Mouse (Mus musculus): ENCODE results near the gene Bud23. TPM values are rescaled to one million over a fixed set of nuclear protein-coding genes. Genes with fewer than 3 reads are reported as not detected.
A peak's percentile ranks its signal among the peaks of the same experiment; 100 is the strongest.

The Bud23 gene
- polyA plus RNA-seq, 1 experiment from 2014 or later: 118 TPM

DNA sequence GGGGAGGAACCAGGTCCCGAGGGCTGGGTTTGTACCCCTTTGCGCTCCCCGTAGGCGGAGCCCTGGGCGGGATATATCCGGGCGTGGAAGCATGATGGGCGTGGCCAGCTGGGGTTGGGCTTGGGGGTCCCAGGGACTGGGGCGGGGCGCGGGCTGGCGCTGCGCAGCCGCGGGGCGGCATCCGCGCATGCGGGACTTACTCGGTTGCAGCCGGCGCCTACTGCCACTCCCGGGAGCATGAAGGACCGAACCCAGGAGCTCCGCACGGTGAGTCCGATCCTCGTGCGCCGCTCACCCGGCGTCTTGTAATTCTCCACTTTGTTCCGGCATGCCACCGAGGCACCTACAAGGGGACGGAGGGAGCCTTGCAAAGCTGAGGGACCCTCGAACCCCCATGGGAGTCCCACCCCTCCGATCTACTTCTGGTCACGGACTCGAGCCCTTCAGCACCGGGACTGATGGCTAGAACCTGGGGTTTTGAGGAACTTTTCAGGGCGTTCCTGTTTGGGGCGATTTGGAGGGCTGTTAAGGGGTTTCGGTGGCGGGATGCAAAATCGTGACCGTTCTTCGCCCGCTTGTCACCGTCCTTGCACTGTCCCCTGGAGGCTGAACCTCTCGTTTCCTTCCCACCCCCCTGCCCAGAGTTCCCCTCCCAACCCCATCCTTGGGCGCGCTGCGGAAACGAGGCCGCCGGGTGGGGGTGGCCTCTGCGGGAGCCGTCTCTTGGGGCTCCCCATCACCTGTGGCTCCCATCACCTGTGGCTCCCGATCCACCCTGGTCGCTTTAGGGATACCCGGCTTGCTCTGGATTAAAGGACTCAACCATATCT, 41.2 kb downstream of the Bud23 start, which contains the start of gene Stx1a:
Gene Stx1a, plus strand, starts transcription at position 139 of the 830 bp plus-strand sequence.
- Histone ChIP-seq H3K4me3 (ENCODE audit: low read depth, low read length) (peak within 1 kb of the TSS; percentile 73), H3K27ac (ENCODE audit: low read depth, low read length) (no peak within 1 kb of the TSS), H3K27me3 (ENCODE audit: control insufficient read depth, insufficient read depth, low read length) (no peaks in the 10 kb centered on the region), H3K9me3 (ENCODE audit: control insufficient read depth, low read length) (no peaks in the 10 kb centered on the region), H3K9ac (ENCODE audit: low read depth, low read length) (peak within 1 kb of the TSS; percentile 75), H3K4me1 (replicated peaks; ENCODE audit: control insufficient read depth, insufficient read depth, low read length) (no peaks in the 10 kb centered on the region; the same call in 1 of the 2 replicates), H3K36me3 (ENCODE audit: control insufficient read depth, insufficient read depth, low read length) (no peaks in the 10 kb centered on the region), H3K4me2 (replicated peaks; ENCODE audit: low read depth, low read length) (peak within 1 kb of the TSS; percentile 85)
- DNase-seq (ENCODE audit: low spot score) (peak; percentile 94), ATAC-seq (ENCODE audit: low FRiP score) (peak; percentile 93)
- WGBS: under 1% methylated on average over 58 of the region's 61 CpGs

DNA sequence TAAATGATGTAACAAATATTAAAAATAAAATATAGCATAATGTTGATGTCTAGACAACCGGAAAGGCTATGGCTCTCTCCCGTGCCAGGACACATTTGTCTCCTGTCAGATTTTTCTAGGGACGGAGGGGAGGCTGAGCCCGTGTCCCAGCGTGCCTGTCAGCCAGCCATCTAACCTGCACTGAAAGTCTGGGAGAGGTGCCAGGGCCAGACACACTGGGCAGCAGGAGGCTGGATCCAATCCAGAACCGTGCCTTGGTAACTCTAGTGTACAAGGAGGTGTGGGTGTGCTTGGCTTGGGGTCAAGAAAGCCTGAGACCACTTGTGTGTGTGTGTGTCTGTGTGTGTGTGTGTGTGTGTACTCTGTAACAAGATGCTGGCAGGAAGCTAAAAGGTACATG, 42.9 kb downstream of the Bud23 start:
- Histone ChIP-seq H3K9ac (ENCODE audit: low read depth, low read length) (no peak overlapping the region), H3K9me3 (ENCODE audit: control insufficient read depth, low read length) (no peaks in the 10 kb centered on the region), H3K4me1 (replicated peaks; ENCODE audit: control insufficient read depth, insufficient read depth, low read length) (no peaks in the 10 kb centered on the region; the same call in 1 of the 2 replicates), H3K27ac (ENCODE audit: low read depth, low read length) (no peak overlapping the region), H3K4me2 (replicated peaks; ENCODE audit: low read depth, low read length) (no peak overlapping the region), H3K36me3 (ENCODE audit: control insufficient read depth, insufficient read depth, low read length) (no peaks in the 10 kb centered on the region), H3K4me3 (ENCODE audit: low read depth, low read length) (no peak overlapping the region), H3K27me3 (ENCODE audit: control insufficient read depth, insufficient read depth, low read length) (no peaks in the 10 kb centered on the region)
- ATAC-seq (ENCODE audit: low FRiP score) (no peak), DNase-seq (ENCODE audit: low spot score) (no peak)
- WGBS: 80% methylated on average over 6 of the region's 6 CpGs

DNA sequence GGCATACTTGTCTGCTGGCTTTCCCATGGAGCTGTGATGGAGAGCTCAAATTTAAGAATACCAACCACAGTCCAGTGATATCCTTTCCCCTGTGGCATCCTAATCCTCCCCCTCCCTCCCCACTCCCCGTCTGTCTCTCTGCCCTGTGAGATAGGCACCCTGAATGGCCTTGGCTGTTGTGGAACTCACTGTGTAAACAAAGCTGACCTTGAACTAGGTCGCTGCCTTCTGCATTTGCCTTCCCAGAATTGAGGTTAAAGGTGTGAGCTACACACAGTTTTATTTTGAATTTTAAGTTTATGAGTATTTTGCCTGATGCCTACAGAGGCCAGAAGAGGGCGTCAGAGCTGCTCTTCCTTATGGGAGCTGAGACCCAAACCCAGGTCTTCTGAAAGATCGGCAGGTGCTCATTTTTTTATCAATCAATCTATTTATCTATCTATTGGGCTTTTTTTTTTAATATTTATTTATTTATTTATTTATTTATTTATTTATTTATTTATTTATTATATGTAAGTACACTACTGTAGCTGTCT, 48.5 kb downstream of the Bud23 start:
- Histone ChIP-seq H3K9ac (ENCODE audit: low read depth, low read length) (no peak overlapping the region), H3K4me2 (replicated peaks; ENCODE audit: low read depth, low read length) (no peak overlapping the region), H3K4me1 (replicated peaks; ENCODE audit: control insufficient read depth, insufficient read depth, low read length) (peaks cover 6% of the 10 kb centered on the region; the same call in 1 of the 2 replicates), H3K27me3 (ENCODE audit: control insufficient read depth, insufficient read depth, low read length) (no peaks in the 10 kb centered on the region), H3K27ac (ENCODE audit: low read depth, low read length) (no peak overlapping the region), H3K4me3 (ENCODE audit: low read depth, low read length) (no peak overlapping the region), H3K9me3 (ENCODE audit: control insufficient read depth, low read length) (no peaks in the 10 kb centered on the region), H3K36me3 (ENCODE audit: control insufficient read depth, insufficient read depth, low read length) (no peaks in the 10 kb centered on the region)
- ATAC-seq (ENCODE audit: low FRiP score): no peak
- no peak for DNase-seq (ENCODE audit: low spot score)
- 71% methylated on average over 4 of the region's 4 CpGs for WGBS

DNA sequence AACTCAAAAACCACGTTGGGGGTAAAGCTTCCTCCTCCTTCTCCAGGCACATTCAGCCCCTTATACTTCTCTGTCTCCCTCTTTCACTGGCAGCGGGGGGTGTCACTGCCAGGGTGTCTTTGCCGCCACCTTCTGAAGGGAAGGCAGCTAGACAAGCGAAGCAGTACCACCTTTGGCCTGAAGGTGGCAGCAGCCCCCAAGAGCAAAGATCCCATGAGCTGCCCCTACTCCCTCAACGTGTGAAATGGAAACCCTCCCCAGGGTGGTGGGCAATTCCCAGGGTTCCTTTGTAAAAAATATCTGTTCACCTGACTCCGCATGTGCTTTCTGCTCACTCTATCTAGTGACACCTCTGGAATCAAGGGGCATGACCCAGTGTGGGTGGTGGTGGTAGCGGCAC, 49.3 kb downstream of the Bud23 start:
- Histone ChIP-seq H3K36me3 (ENCODE audit: control insufficient read depth, insufficient read depth, low read length) (no peaks in the 10 kb centered on the region), H3K9me3 (ENCODE audit: control insufficient read depth, low read length) (no peaks in the 10 kb centered on the region), H3K9ac (ENCODE audit: low read depth, low read length) (no peak overlapping the region), H3K27me3 (ENCODE audit: control insufficient read depth, insufficient read depth, low read length) (no peaks in the 10 kb centered on the region), H3K4me3 (ENCODE audit: low read depth, low read length) (no peak overlapping the region), H3K27ac (ENCODE audit: low read depth, low read length) (no peak overlapping the region), H3K4me1 (replicated peaks; ENCODE audit: control insufficient read depth, insufficient read depth, low read length) (peaks cover 6% of the 10 kb centered on the region; the same call in 1 of the 2 replicates), H3K4me2 (replicated peaks; ENCODE audit: low read depth, low read length) (no peak overlapping the region)
- DNase-seq (ENCODE audit: low spot score) (peak; percentile 89), ATAC-seq (ENCODE audit: low FRiP score) (no peak)
- WGBS: 15% methylated on average over 6 of the region's 7 CpGs

DNA sequence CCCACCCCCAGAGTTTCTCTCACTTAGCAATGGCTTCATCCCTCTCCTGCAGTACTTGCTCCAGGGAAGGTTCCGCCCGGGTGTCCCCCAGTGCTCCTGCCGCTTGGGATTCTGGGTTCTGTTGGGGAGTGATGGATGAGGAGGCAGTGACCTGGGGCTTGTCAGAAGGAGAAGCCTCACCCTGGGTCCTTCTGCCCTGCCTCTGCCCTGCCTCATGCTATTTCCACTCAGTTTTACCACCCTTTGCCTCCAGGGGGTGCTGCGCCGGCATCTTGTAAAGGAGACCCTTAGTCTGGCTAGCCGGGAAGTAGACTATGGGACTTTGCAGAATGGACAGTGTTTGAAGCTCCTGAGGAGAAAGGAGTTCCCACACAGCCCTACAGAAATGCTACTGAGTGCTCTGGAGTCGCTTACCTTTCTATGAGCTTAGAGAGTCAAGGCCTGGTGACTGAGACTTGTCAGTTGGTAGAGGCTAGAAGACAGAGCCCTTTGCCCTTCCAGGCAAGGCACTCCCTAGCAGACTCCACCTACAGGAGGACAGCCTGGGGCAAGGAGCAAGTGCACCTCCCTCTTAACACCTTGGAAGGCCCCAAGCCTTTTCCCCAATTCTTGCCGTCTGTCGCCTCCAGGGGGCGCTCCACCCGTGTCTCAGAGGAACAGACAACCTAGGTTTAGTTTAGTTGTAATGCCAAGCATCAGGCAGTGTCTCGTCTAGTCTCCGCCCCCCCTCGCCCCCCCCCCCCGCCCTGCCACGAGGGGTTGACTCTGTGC, 51.9 kb downstream of the Bud23 start:
- Histone ChIP-seq H3K27me3 (ENCODE audit: control insufficient read depth, insufficient read depth, low read length) (no peaks in the 10 kb centered on the region), H3K9me3 (ENCODE audit: control insufficient read depth, low read length) (no peaks in the 10 kb centered on the region), H3K4me2 (replicated peaks; ENCODE audit: low read depth, low read length) (peak overlapping the region; percentile 2; the same call in 1 of the 2 replicates), H3K4me1 (replicated peaks; ENCODE audit: control insufficient read depth, insufficient read depth, low read length) (peaks cover 6% of the 10 kb centered on the region; the same call in 1 of the 2 replicates), H3K36me3 (ENCODE audit: control insufficient read depth, insufficient read depth, low read length) (no peaks in the 10 kb centered on the region), H3K9ac (ENCODE audit: low read depth, low read length) (no peak overlapping the region), H3K27ac (ENCODE audit: low read depth, low read length) (no peak overlapping the region), H3K4me3 (ENCODE audit: low read depth, low read length) (0 out of 2 replicates have a peak overlapping the region, but pooled peaks have one; percentile 10)
- WGBS: 3% methylated on average over 12 of the region's 16 CpGs
- ATAC-seq (ENCODE audit: low FRiP score) (no peak), DNase-seq (ENCODE audit: low spot score) (peak; percentile 89)

DNA sequence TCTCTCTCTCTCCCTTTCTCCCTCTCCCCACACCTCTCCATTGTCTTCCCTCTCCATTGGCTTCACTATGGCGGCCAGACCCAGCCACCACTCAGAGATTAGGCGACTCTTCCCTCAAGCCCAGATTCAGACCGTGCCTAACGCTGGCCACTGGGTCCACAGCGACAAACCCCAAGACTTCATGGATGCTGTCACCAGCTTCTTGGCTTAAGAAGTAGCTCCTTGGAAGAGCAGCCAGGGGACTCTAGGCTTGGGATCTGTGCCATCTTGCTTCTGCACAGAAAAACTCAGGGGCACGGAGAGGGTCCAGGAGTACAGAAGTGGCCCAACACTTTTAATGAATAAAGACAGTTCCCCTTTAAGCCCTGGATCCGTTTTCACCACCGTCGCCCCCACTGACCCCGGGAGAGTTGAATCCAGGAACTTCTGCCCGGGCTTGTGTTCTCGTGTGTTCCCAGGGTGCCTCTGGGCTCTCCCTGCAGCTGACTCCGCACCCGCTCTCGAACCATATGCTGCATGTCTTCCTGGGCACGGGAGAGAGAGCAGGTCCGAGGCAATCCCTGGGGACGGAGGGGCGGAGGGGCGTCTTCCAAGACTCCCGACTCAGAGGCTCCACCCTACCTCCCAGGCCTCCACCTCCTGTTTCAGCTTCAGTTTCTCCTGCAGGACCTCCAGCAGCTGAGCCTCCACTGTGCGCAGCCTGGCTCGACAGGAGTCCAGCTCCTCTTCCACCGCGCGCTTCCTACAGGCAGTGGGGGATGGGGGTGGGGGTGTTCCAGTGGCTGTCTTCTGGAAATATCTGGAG, 52.7 kb downstream of the Bud23 start:
- Histone ChIP-seq H3K4me1 (replicated peaks; ENCODE audit: control insufficient read depth, insufficient read depth, low read length) (peaks cover 6% of the 10 kb centered on the region; the same call in 1 of the 2 replicates), H3K9me3 (ENCODE audit: control insufficient read depth, low read length) (no peaks in the 10 kb centered on the region), H3K27me3 (ENCODE audit: control insufficient read depth, insufficient read depth, low read length) (no peaks in the 10 kb centered on the region), H3K36me3 (ENCODE audit: control insufficient read depth, insufficient read depth, low read length) (no peaks in the 10 kb centered on the region), H3K4me3 (ENCODE audit: low read depth, low read length) (0 out of 2 replicates have a peak overlapping the region, but pooled peaks have one; percentile 10), H3K9ac (ENCODE audit: low read depth, low read length) (no peak overlapping the region), H3K27ac (ENCODE audit: low read depth, low read length) (0 out of 2 replicates have a peak overlapping the region, but pooled peaks have one; percentile 1), H3K4me2 (replicated peaks; ENCODE audit: low read depth, low read length) (peak overlapping the region; percentile 2; the same call in 1 of the 2 replicates)
- no peak for ATAC-seq (ENCODE audit: low FRiP score)
- peak; percentile 46 for DNase-seq (ENCODE audit: low spot score)
- WGBS: 14% methylated on average over 26 of the region's 26 CpGs

DNA sequence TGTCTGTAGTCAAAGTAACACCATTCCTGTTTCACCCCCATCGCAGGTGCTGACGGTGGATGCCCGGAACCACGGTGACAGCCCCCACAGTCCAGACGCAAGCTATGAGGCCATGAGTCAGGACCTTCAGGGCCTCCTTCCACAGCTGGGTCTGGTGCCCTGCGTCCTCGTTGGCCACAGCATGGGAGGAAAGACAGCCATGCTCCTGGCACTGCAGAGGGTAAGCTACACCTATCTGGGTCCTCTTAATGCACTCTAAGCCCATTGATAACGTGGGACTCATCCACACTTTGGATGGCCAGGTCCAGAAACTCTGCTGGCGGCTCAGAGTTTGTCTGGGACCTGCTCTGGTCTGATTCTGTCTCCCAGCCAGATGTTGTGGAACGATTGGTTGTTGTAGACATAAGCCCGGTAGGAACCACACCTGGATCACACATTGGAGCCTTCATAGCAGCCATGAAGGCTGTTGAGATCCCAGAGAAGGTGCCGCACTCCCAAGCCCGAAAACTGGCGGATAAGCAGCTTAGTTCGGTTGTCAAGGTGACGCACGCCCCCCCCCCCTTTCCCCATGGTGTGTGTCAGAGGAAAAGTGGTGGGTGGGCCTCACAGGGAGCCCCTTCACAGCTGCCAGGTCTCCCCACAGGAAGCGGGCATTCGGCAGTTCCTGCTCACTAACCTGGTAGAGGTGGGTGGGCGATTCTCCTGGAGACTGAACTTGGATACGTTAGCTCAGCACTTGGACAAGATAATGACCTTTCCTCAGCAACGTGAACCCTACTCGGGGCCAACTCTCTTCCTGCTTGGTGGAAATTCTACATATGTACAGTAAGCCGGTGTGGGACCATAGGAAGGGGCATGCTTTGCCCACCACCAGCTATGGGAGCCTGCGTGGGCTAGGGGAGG, 53.7 kb downstream of the Bud23 start:
- WGBS: 85% methylated on average over 25 of the region's 25 CpGs
- Histone ChIP-seq H3K9ac (ENCODE audit: low read depth, low read length) (no peak overlapping the region), H3K9me3 (ENCODE audit: control insufficient read depth, low read length) (no peaks in the 10 kb centered on the region), H3K27me3 (ENCODE audit: control insufficient read depth, insufficient read depth, low read length) (no peaks in the 10 kb centered on the region), H3K4me3 (ENCODE audit: low read depth, low read length) (no peak overlapping the region), H3K4me1 (replicated peaks; ENCODE audit: control insufficient read depth, insufficient read depth, low read length) (peaks cover 6% of the 10 kb centered on the region; the same call in 1 of the 2 replicates), H3K36me3 (ENCODE audit: control insufficient read depth, insufficient read depth, low read length) (no peaks in the 10 kb centered on the region), H3K4me2 (replicated peaks; ENCODE audit: low read depth, low read length) (no peak overlapping the region), H3K27ac (ENCODE audit: low read depth, low read length) (no peak overlapping the region)
- no peak for DNase-seq (ENCODE audit: low spot score)
- no peak for ATAC-seq (ENCODE audit: low FRiP score)

Data from hindbrain, embryonic 11.5 days (tissue).